Mouse (Mus musculus) spleen, postnatal 14 days (tissue): Measurements from ENCODE around the gene Akap8.
A peak's percentile ranks its signal among the peaks of the same experiment; 100 is the strongest.

ENCODE experiments used
- DNase-seq, 2 experiments: peaks; one replicate each; pipeline ENCODE4 v3.0.0; 2021 to 2022; ENCODE audit warnings: low spot score in 2 of 2

The Akap8 gene

DNA sequence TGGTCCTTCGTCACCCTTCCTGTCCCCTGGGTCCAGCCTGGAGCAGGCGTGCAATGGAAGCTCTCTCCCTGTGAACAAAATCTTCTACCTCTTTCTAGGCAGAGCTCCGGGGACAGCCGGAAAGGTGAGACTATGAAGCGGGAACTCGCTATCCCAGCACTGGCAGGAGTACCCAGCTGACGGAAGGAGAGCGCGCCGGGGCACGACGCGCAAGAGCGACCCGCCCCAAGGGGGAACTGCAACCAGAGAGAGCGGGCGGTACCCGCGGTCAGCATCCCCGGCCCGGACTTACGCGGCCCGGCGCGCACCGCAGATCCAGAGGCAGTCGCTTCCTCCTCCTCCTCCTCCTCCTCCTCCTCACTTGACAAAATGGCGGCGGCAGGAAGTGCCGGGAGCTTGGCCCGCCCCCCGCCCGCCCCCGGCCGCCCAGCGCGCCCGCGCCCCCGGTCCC lies 37.2 kb downstream of the Akap8 start:
- peak; percentile 49 to 56 for DNase-seq

DNA sequence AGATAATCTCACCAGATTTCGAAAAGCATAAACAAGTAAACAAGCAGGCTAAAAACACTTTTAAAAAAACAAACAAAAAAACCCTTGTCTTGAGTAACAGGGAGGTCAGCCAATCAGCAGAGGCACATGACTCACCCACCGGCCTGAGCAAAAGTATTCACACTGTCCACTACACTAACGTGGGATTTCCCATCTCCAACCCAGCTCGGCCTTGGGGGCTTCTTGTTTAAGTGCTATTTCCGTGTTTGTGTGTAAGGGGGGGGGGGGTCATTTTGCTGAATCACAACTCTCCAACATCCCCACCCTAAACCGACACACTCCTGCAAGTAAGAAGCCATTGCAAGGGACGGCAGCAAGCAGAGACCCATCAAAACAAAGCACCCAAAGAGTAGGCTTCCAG lies 37.7 kb downstream of the Akap8 start:
- peak in 1 of 2 experiments; percentile 13 for DNase-seq

DNA sequence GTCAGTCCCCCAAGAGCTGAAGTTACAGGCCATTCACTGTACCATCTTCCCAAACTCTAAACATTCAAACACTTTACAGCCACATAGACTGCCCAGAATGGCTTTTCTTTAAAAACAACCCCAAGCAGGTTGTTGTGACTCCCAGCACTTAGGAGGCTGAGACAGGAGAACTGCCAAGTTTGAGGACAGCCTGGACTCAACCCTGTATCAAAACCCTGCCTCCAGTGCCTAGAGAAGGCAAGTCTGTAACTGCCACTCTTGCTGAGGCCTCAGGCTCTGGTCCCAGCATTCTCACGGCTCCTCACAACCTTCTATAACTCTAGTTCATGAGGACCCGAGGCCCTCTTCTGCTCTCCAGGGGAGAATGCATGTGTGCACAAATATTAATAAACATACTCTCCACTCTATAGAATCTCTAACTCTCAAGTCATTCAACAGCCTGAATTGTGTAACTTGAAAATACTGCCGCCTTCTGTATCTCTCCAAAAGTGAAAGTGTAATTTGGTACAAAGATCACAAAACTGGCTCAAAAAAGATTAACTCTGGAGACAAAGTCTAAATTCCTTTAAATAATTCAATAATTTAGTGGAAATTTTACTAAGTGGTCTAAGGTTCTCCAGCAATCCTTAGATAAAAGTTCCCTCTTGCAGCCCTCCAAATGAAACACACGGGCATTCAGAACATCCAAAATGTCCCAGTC lies 39.3 kb downstream of the Akap8 start:
- DNase-seq, result no peak

DNA sequence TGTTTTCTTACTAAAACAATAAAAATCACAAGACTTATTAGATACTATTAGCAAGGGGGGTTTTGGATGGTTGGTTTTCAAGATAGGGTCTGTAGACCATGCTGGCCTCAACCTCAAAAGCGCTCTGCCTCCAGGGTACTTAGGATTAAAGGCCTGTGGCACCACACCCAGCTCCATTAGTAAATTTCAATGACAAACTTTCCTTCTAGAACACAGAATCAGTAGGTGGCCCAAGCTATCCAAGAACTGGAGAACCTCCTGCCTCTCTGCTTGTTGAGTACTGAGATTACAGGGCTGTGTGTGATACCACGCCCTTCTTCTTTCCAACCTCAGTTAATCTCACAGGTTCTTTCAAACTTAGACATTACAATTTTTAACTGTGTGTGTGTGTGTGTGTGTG lies 39.9 kb downstream of the Akap8 start:
- DNase-seq, result no peak

DNA sequence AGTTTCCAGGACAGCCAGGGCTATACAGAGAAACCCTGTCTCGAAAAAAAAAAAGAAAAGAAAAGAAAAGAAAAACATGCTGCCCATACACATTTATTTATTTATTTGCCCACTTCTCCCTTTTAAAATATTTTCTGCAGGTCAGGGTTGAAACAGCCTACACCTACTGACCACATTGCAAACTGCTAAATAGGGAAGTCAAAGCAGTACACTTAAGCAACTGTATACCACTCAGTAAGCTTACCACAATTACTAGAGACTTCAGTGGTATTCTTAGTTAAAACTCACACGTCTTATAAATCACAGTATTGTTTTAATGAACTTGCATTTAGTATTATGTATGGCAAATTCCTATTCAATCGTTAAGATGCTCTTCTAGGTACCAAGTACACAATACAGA lies 40.5 kb downstream of the Akap8 start:
- no peak for DNase-seq

DNA sequence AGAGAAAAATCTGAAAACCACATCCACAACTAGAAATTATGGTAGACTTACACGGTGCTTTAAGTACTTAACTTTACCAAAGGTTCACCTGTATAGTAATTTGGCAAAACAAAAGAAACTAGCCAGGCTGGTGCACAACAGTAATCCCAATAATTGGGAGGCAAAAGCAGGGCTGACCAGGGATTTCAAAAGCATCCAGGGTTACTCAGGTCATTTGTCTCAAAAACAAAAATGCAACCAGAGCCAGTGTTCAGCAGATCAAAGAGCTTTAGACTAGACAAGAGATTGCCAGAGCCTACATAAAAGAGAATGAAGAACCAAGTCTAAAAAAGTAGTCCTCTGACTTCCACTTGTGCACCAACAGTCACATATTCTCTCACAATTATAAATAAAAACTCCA lies 43.8 kb downstream of the Akap8 start:
- DNase-seq, result no peak

DNA sequence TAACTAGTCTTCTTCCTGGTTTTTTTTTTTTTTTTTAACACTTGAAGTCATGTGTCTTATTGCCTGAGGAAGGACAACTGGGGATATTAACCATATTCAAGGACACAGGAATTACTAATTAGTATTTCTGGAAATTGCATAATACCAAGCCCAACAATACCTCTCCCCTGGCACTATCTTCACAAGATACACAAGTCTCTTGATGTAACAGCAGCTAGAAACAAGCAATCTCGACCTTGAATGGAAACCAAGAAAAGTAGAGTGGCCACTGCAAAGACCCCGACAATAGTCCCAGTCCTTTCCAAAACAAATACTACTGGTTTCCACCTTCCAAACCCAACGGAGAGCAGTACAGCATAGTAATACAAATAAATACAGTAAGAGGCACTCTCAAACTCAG lies 45.5 kb downstream of the Akap8 start:
- no peak for DNase-seq

DNA sequence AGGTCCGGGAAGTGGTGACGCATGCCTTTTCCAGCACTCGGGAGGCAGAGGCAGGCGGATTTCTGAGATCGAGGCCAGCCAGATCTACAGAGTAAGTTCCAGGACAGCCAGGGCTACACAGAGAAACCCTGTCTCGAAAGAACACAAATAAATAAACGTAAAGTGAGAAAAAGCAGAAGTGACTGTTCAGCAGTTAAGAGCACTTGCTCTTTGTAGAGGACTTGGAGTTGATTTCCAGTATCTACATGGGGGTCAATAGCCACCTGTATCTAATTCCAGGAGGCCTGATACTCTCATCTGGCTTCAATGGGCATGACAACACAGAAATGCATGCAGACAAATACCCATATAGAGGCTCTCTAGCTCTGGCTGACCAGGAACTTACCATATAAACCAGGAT lies 51.9 kb downstream of the Akap8 start:
- DNase-seq, result no peak

DNA sequence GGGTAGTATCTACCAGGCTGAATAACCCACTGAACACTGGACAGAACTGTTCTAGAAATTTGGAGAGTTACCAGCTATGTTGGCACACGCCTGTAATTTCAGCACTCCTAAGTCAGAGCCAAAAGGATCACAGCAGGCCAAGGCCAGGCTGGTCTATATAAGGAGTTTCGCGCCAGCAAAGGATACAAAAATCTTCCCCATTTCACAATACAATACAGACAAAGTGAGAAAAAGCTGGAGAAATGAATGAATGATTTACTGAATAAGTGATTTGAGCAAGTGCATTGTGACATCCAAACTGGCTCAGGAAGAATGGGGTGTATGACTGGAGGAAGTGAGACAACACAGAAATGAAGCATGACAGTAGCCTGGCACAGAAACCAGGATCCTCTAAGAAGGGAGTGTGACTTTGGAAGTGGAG lies 52.5 kb downstream of the Akap8 start:
- DNase-seq, result no peak

DNA sequence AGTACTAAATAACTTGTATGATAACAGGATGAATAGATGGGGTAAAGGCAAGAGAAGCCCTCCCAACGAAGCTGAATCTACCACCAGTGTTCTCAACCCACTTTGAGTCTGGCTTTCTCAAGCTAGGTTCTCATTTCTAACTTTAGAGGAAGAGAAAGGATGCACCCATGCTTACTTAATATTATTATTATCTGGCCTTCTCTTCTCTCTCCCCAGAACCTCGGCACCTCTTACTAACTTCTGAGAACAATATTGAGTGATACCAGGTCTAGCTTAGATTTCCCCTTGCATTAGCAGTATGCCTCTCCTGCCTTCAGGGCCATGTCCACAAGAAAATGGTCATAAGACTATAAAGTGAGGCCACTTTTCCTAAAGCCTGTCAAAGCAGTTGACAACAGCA lies 52.9 kb downstream of the Akap8 start:
- DNase-seq, result no peak

DNA sequence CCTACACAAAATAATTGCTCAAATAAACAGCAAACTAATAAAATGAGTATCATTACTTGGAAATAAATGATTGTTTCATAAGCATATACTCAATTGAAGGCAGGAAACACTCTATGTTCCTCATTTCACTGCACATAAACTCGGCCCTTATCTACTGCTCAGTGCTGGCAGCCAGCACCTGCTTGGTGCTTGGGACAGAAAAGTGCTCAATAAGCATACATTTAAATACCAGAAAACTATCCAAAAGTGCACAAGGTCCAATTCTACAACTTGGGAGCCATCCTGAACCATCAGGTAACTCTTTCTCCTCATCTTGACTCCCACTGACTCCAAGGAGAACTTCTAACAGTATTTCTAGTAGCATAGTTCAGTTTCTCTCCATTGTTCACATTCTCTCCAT lies 53.4 kb downstream of the Akap8 start:
- no peak for DNase-seq

DNA sequence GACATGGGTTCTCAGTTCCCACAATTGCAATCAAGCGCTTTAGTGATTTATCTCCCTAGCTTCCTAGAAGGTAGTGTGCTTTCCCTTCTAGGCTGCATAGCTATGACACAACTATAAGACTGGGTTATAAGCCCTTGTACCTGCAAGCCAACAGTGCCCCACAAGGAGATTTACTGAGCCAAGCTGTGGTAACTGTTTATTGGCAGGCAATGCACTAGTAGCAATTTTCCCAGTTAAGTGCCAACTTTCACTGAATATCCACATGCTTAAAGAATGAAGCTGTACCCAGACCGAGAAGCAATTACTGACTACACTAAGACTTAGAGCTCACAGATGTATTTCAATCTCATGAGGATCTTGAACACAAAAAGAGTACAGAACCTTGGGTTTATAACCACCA lies 57.4 kb downstream of the Akap8 start:
- DNase-seq, result no peak

DNA sequence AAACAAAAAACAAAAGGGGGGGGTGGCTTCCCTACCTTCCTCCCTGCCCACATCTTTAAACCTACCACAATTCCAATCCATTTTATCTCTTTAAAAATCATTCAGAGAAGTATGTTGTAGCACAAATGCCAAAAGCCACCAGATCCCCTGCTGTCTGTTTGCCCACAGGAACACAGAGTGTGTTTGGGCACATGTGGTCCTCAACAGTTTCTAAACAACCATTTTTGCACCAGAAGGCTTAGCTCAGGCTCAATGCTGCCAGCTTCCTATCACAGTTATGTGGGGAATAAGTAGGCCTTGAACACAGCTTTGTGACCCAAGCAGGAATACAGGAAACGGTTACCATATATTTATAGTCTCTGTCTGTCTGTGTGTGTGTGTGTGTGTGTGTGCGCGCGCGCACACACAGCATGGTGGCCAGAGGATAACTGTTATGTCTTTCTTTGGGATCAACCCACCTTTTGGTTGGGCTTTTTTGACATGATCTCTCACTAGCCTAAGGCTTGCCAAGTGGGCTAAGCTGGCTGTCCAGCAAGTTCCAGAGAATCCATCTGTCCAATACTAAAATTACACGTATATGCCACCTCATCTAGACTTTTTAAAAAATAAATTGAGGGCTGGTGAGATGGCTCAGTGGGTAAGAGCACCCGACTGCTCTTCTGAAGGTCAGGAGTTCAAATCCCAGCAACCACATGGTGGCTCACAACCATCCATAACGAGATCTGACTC lies 58.0 kb downstream of the Akap8 start:
- no peak for DNase-seq

DNA sequence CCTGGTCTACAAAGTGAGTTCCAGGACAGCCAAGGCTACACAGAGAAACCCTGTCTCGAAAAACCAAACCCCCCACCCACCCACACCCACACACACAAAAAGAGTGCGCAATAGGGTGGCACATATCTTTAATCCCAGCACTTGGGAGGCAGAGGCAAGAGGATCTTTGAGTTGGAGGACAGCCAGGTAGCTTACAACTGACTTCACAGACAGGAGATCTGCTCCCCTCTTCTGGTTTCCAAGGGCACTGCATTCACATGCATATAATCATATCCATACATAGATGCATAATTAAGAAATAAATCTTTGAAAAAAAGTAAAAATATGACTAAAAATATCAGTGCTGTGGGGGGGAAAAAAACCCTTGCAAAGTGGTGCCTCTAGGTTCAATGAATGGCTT lies 62.2 kb downstream of the Akap8 start:
- DNase-seq, result no peak

DNA sequence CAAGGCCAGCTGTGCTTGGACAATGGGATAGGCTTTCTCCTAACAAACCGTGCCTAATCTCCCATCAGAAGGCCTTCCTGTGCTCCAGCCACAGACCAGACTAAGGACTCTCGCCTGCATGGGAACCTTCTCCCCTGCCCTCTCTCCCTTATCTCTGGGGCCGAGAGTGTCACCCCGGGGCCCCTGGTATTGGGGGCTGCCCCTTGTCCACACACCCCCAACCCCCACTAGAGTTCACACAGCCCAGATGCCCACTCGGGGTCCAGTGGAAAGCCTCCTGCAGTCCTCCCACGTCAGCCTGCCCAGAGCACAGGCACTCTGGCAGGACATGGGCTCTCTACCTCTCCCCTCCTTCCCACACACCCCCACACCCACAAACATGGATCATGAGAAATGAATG lies 63.1 kb downstream of the Akap8 start:
- DNase-seq, result no peak

DNA sequence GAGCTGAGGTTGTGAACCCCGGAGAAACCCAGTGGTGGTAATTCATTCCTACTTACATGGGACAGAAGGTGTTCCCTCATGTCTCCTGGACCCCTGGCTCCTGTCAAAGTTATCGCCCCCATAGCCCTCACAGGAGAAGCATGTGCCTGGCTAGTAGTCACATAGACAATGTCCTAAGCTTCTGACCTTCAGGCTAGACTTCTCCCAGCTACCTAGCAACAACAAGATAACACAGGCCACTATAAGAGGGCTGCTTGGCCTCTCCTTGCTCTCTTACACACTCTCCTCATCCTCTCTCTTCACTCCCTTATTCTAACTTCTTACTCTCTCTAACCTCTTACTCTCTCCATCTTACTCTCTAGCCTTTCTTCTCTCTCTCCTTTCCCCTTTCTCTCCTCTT lies 63.6 kb downstream of the Akap8 start:
- no peak for DNase-seq

DNA sequence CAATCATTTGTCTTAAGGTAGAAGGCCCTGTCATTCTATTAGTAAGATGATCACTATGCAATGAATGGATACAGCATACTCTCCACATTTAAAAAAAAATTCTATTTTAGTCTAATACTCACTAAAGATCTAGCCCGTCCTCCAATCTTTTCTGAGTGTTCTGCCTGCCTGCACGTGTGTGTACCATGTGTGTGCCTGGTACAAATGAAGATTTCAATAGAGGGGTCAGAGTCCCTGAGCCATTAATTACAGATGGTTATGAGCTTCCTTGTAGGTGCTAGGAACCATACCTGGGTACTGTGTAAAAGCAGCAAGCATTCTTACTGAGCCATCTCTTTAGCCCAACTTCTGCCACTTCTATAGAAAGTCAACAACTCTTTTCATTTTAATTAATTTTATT lies 64.1 kb downstream of the Akap8 start:
- no peak for DNase-seq
